Mouse (Mus musculus) cerebellum, adult 2 months (tissue): ENCODE measurements around the gene Hrnr. TPM values are rescaled to one million over a fixed set of nuclear protein-coding genes. Genes with fewer than 3 reads are reported as not detected.

Experiments used
- DNase-seq, 2 experiments: peaks; one replicate each; pipeline ENCODE4 v3.0.0; 2021
- H3K27ac ChIP-seq: fragments of 200-500 bp; 2 replicates; pipeline ENCODE4 v1.5.1; 2012; ENCODE audit warnings: low read length, control low read depth, inconsistent platforms; ENCODE audit not compliant: insufficient read depth
- H3K27me3 ChIP-seq: fragments of 200-500 bp; 2 replicates; pipeline ENCODE4 v1.6.1; 2012; ENCODE audit warnings: inconsistent platforms, mild to moderate bottlenecking, low read length, moderate library complexity; ENCODE audit not compliant: control insufficient read depth, insufficient read depth
- H3K4me1 ChIP-seq: fragments of 200-500 bp; 2 replicates; pipeline ENCODE4 v1.6.1; 2011; ENCODE audit warnings: low read length; ENCODE audit not compliant: control insufficient read depth, insufficient read depth
- H3K4me3 ChIP-seq: fragments of 200-500 bp; replicated peaks from 2 replicates; pipeline ENCODE3; 2011; ENCODE audit warnings: mild to moderate bottlenecking, low read depth, low read length, control low read depth; ENCODE audit not compliant: insufficient read depth
- CTCF ChIP-seq: fragments of 200-500 bp; IDR thresholded peaks from 2 replicates; pipeline ENCODE4 v1.5.1; 2011; ENCODE audit warnings: low read depth, mild to moderate bottlenecking, control low read depth, low read length, moderate library complexity, borderline replicate concordance; ENCODE audit not compliant: insufficient read depth
- POLR2A ChIP-seq: fragments of 200-500 bp; IDR thresholded peaks from 2 replicates; pipeline ENCODE4 v1.6.1; 2011; ENCODE audit warnings: low read length, control low read depth, borderline replicate concordance; ENCODE audit not compliant: insufficient read depth
- WGBS: fragments of 180-500 bp; shearing (Covaris S2); methylation state at CpG from one replicate; pipeline ENCODE4 v1.1.7; 2018; 5-methylcytosine and 5-hydroxymethylcytosine counted together
- polyA plus RNA-seq: library from polyadenylated mRNA; depleted of rRNA; stranded (reverse); fragments of >200 nt; gene quantifications from 2 replicates; pipeline ENCODE4 v1.2.3, GENCODE M21; 2012; rRNA removed

The Hrnr gene
- not detected in 2 replicates for polyA plus RNA-seq

DNA sequence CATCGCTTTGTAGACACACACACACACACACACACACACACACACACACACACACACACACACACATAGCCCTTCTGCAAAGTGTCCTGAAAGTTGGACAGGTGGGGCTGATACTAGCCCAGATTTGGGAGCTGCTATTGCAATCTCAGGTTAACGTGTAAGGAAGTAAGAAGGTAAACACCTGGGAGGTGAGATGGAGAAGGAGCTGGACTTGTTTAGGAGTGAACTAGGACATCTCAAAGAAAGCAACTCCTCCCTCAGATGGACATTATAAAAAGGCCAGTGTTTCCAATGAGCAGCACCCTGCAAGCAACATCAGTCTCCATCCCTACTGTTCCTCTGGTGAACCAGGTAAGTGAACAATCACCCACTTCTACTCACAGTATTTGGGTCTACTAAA lies at the start of gene Hrnr:
TSS of gene Hrnr (plus strand) at position 301 of the 400 bp plus-strand sequence.
- no peak for TF ChIP-seq CTCF
- no peak for TF ChIP-seq POLR2A
- DNase-seq, result no peak
- H3K27me3 ChIP-seq, result no peaks in the 10 kb centered on the region
- WGBS, result 74% methylated on average over 2 of the region's 2 CpGs
- H3K4me3 ChIP-seq, result no peak within 1 kb of the TSS
- no peaks in the 10 kb centered on the region for H3K4me1 ChIP-seq
- no peak within 1 kb of the TSS for H3K27ac ChIP-seq

DNA sequence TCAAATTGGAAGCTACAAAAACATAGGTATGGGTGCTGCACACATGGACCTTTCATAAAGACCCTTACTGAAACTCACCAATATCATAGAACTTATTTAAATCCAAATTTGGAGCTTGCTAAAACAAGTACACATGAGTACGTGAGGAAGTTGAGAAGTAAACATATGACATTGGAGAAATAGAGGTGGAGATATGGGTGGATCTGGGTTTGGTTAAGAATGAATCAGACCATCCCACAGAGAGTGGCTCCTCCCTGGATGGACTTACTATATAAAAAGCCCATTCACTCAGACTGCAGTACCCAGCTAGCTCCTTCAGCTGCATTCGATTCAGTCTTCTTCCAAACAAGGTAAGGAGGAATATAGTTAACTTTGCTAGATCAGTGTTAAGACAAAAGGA lies 46.3 kb upstream of the Hrnr start, which contains the start of gene Flg:
TSS of gene Flg (plus strand) at position 301 of the 400 bp plus-strand sequence.
- WGBS, result 84% methylated on average over 2 of the region's 2 CpGs
- Histone ChIP-seq H3K27me3 (no peaks in the 10 kb centered on the region), H3K27ac (no peak within 1 kb of the TSS), H3K4me3 (no peak within 1 kb of the TSS), H3K4me1 (no peaks in the 10 kb centered on the region)
- DNase-seq, result no peak
- TF ChIP-seq CTCF (no peak), POLR2A (no peak)

DNA sequence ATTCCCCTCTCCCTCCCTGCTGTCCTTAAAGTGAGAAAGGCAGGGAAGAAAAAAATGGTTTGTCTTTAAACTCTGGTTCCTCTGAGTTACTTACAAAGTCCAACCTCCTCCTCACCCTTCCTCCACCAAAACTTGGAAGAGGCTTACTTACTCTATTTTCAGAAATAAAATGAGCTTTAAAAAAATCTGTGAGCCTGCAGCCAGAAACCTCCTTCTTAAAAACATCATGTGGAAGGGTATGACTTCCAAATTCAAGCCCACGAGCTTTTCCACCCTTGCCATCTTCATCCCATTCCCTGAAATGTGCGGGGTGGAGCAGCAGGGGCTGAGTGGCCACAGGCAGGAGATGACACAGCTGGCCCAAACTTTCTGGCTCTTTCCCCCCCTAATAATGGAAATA lies 22.0 kb upstream of the Hrnr start:
- TF ChIP-seq CTCF (no peak), POLR2A (no peak)
- 74% methylated on average over 2 of the region's 2 CpGs for WGBS
- Histone ChIP-seq H3K4me3 (no peak overlapping the region), H3K4me1 (no peaks in the 10 kb centered on the region), H3K27ac (no peak overlapping the region), H3K27me3 (no peaks in the 10 kb centered on the region)
- DNase-seq, result no peak

DNA sequence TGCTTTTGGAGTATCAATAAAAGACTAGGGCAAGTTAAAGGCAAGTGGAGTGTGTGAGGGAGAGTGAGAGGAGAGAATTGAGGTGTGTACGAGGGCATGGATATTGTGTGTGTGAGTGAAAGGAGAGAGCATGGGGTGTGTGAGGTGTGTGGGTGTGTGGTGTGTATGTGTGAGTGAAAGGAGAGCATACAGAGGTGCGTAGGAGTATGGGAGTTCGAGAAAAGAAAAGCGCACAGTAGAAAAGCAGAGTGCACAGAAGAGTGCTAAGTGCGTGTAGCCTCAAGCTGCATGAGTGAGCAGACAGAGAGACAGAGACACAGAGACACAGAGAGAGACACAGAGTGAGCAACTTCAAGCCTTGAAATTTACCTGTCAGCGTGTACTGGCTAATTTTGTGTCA lies 19.7 kb upstream of the Hrnr start:
- DNase-seq, result no peak
- no peak overlapping the region for H3K27ac ChIP-seq
- no peak overlapping the region for H3K4me3 ChIP-seq
- no peaks in the 10 kb centered on the region; the same call in 1 of the 2 replicates for H3K27me3 ChIP-seq
- no peaks in the 10 kb centered on the region for H3K4me1 ChIP-seq
- TF ChIP-seq POLR2A (no peak), CTCF (no peak)
- WGBS, result 83% methylated on average over 6 of the region's 6 CpGs

DNA sequence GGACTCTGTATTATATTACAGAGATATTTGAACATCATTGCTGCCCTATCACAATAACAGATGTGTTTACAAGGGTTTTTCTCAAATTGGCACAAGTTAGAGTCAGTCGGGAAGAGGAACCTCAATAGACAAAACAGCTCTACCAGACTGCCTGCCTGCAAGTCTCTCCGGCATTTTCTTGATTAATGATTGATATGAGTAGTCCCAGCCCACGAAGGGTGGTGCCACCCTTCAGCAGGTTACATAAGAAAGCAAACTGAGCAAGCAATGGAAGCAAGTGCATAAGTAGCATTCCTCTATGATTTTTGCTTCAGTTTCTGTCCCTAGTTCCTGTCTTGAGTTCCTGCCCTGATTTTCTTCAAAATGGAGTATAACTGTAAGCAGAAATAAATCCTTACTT lies 17.7 kb upstream of the Hrnr start:
- Histone ChIP-seq H3K4me3 (no peak overlapping the region), H3K27me3 (no peaks in the 10 kb centered on the region; the same call in 1 of the 2 replicates), H3K27ac (no peak overlapping the region), H3K4me1 (no peaks in the 10 kb centered on the region)
- no peak for DNase-seq
- TF ChIP-seq CTCF, result no peak
- no peak for TF ChIP-seq POLR2A
- WGBS, result 68% methylated on average over 3 of the region's 3 CpGs

- WGBS, result 84% methylated on average over 2 of the region's 2 CpGs
- TF ChIP-seq POLR2A (no peak), CTCF (no peak)
- no peaks in the 10 kb centered on the region; the same call in 1 of the 2 replicates for H3K27me3 ChIP-seq
- no peak overlapping the region for H3K27ac ChIP-seq
- DNase-seq, result no peak
- no peaks in the 10 kb centered on the region for H3K4me1 ChIP-seq
- no peak overlapping the region for H3K4me3 ChIP-seq
Measured at GRCm38 (mm10) chr3:93306142-93306541, 13.4 kb upstream of the Hrnr start.

DNA sequence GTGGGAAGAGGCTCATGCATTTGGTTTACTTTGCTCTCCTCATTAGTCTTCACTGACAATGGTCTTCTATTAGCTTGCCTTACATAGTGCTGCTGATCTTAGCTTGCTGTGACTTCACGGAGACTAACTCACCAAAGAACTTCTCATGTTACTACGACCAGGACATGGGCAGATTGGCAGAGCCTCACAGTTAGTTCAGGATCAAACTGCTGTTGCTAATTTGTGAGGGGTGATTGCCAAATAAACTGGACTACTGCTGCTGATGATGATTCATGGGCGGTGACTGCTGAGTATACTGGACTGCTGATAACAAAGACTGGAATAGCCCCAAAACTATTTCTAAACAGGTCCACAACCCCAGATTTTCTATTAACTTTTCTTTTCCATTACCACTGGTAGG lies 8.2 kb upstream of the Hrnr start:
- 28% methylated on average over 3 of the region's 3 CpGs for WGBS
- no peaks in the 10 kb centered on the region for H3K4me1 ChIP-seq
- no peaks in the 10 kb centered on the region for H3K27me3 ChIP-seq
- no peak overlapping the region for H3K4me3 ChIP-seq
- no peak overlapping the region for H3K27ac ChIP-seq
- TF ChIP-seq POLR2A, result no peak
- no peak for TF ChIP-seq CTCF
- DNase-seq, result no peak

DNA sequence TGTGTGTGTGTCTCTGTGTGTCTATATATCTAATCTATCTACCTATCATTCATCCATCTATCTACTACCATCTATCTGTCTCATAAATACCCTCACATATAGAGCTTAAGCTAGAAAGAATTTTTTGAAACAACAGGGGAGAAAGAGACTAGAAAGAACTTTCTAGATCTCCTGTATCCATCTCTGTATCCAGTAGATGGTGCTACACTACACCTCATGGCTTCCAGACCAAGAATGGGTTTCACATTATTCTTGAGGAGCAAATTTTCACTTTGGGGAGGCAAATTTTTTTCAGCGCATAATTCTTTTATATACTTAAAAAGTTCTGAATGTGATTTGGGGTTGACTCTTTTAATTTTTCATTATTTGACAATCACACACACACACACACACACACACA lies 5.2 kb upstream of the Hrnr start:
- TF ChIP-seq CTCF (no peak), POLR2A (no peak)
- H3K4me3 ChIP-seq, result no peak overlapping the region
- no peaks in the 10 kb centered on the region for H3K27me3 ChIP-seq
- H3K27ac ChIP-seq, result no peak overlapping the region
- no peak for DNase-seq
- H3K4me1 ChIP-seq, result no peaks in the 10 kb centered on the region
- 94% methylated on average over 1 of the region's 1 CpGs for WGBS
